8 mouse cellular contexts compared by ENCODE assay signal in the genomic region with DNA sequence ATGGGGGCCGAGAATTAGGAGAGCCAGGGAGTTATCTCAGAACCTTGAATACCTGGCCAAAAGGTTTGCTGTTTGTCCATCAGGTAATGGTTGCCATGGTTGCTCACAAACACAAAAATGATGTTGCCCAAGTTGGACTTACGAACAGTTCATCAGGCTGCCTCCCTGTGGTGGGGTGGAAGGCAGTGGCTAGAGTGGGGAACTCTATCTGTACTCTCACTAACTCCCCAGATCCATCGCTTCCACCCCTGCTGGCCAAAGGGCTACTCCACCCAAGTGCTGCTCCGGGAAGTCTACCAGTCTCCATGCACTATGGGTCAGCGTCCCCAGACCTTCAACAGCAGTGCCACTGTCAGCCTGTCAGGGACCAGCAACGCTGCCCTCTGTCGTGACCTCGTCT. TPM values are rescaled to one million over a fixed set of nuclear protein-coding genes. Genes with fewer than 3 reads are reported as not detected.
DNase-seq lines count a peak whose midpoint lies in the region; ATAC-seq and TF ChIP-seq lines count a peak whose summit lies in the region.

A gene (plus strand): TSS at position 301 of the 400 bp plus-strand sequence.

- no peak within 1 kb of the TSS for H3K4me2 ChIP-seq in forebrain, embryonic 15.5 days (replicated peaks)
- no peak within 1 kb of the TSS for H3K4me2 ChIP-seq in hindbrain, embryonic 11.5 days (replicated peaks; ENCODE audit: low read depth, low read length)
- no peak within 1 kb of the TSS; the same call in 1 of the 2 replicates for H3K4me2 ChIP-seq in midbrain, embryonic 14.5 days (ENCODE audit: low read length)

- no peaks in the 10 kb centered on the region for H3K36me3 ChIP-seq in spleen, adult 2 months (ENCODE audit: control insufficient read depth, insufficient read depth, low read length)
- H3K36me3 ChIP-seq in forebrain, embryonic 15.5 days = no peaks in the 10 kb centered on the region
- H3K36me3 ChIP-seq in hindbrain, embryonic 11.5 days (ENCODE audit: control insufficient read depth, insufficient read depth, low read length) = no peaks in the 10 kb centered on the region
- no peaks in the 10 kb centered on the region for H3K36me3 ChIP-seq in midbrain, embryonic 14.5 days (ENCODE audit: control insufficient read depth, insufficient read depth, low read length)

- H3K27ac ChIP-seq in spleen, adult 2 months (ENCODE audit: insufficient read depth, low read length) = no peak within 1 kb of the TSS
- no peak within 1 kb of the TSS for H3K27ac ChIP-seq in forebrain, embryonic 15.5 days (replicated peaks)
- no peak within 1 kb of the TSS for H3K27ac ChIP-seq in hindbrain, embryonic 11.5 days (ENCODE audit: low read depth, low read length)
- no peak within 1 kb of the TSS for H3K27ac ChIP-seq in midbrain, embryonic 14.5 days (replicated peaks; ENCODE audit: low read depth, low read length)

- H3K9me3 ChIP-seq in forebrain, embryonic 15.5 days = no peaks in the 10 kb centered on the region
- no peaks in the 10 kb centered on the region for H3K9me3 ChIP-seq in hindbrain, embryonic 11.5 days (ENCODE audit: control insufficient read depth, low read length)
- H3K9me3 ChIP-seq in midbrain, embryonic 14.5 days (ENCODE audit: control insufficient read depth, low read length) = no peaks in the 10 kb centered on the region

- DNase-seq in spleen, adult 2 months (ENCODE audit: low read depth in 1 of 2, low spot score in 2 of 2) = no peak
- no peak for DNase-seq in spleen, postnatal 4 days (ENCODE audit: low spot score in 2 of 2)
- DNase-seq in hindbrain, embryonic 11.5 days (ENCODE audit: low spot score) = no peak
- DNase-seq in midbrain, embryonic 14.5 days = no peak
- no peak for DNase-seq in right cerebral cortex, postnatal 25 days
- no peak for DNase-seq in frontal cortex, postnatal 10 days (ENCODE audit: low spot score in 2 of 2)
- DNase-seq in frontal cortex, postnatal 25 days (ENCODE audit: low spot score in 2 of 2) = no peak

- H3K9ac ChIP-seq in forebrain, embryonic 15.5 days (replicated peaks) = no peak within 1 kb of the TSS
- H3K9ac ChIP-seq in hindbrain, embryonic 11.5 days (ENCODE audit: low read depth, low read length) = no peak within 1 kb of the TSS
- H3K9ac ChIP-seq in midbrain, embryonic 14.5 days (replicated peaks; ENCODE audit: low read length) = no peak within 1 kb of the TSS

- no peak for TF ChIP-seq POLR2A in spleen, adult 2 months (IDR thresholded peaks at IDR 0.05; ENCODE audit: low read depth, low read length)

- H3K27me3 ChIP-seq in spleen, adult 2 months (ENCODE audit: control insufficient read depth, insufficient read depth, low read length) = peaks cover 20% of the 10 kb centered on the region
- H3K27me3 ChIP-seq in forebrain, embryonic 15.5 days = peaks cover 52% of the 10 kb centered on the region
- H3K27me3 ChIP-seq in hindbrain, embryonic 11.5 days (ENCODE audit: control insufficient read depth, insufficient read depth, low read length) = peaks cover 63% of the 10 kb centered on the region
- H3K27me3 ChIP-seq in midbrain, embryonic 14.5 days (ENCODE audit: control insufficient read depth, insufficient read depth, low read length) = peaks cover 61% of the 10 kb centered on the region

- peaks cover 10% of the 10 kb centered on the region; the same call in 1 of the 2 replicates for H3K4me1 ChIP-seq in spleen, adult 2 months (ENCODE audit: control insufficient read depth, insufficient read depth, insufficient read length)
- H3K4me1 ChIP-seq in forebrain, embryonic 15.5 days = peaks cover 36% of the 10 kb centered on the region
- peaks cover 5% of the 10 kb centered on the region; the same call in 1 of the 2 replicates for H3K4me1 ChIP-seq in hindbrain, embryonic 11.5 days (replicated peaks; ENCODE audit: control insufficient read depth, insufficient read depth, low read length)
- peaks cover 9% of the 10 kb centered on the region for H3K4me1 ChIP-seq in midbrain, embryonic 14.5 days (ENCODE audit: control insufficient read depth, insufficient read depth, low read length)

- TF ChIP-seq CTCF in spleen, adult 2 months (IDR thresholded peaks at IDR 0.05; ENCODE audit: extremely low read depth, insufficient read depth, insufficient read length, insufficient replicate concordance) = no peak

- ATAC-seq in forebrain, embryonic 15.5 days (replicated peaks) = no peak
- no peak for ATAC-seq in hindbrain, embryonic 11.5 days (ENCODE audit: low FRiP score)
- no peak for ATAC-seq in midbrain, embryonic 14.5 days (ENCODE audit: low FRiP score, low TSS enrichment)

- 67% methylated on average over 8 of the region's 8 CpGs for WGBS in spleen, adult 2 months
- WGBS in forebrain, embryonic 15.5 days = 64% methylated on average over 8 of the region's 8 CpGs
- WGBS in hindbrain, embryonic 11.5 days = 62% methylated on average over 8 of the region's 8 CpGs
- 63% methylated on average over 8 of the region's 8 CpGs for WGBS in midbrain, embryonic 14.5 days

- H3K4me3 ChIP-seq in spleen, adult 2 months (ENCODE audit: extremely low read depth, insufficient read depth, insufficient read length) = no peak within 1 kb of the TSS
- H3K4me3 ChIP-seq in forebrain, embryonic 15.5 days = no peak within 1 kb of the TSS
- no peak within 1 kb of the TSS for H3K4me3 ChIP-seq in hindbrain, embryonic 11.5 days (ENCODE audit: low read depth, low read length)
- peak within 1 kb of the TSS; percentile 24; the same call in 1 of the 2 replicates for H3K4me3 ChIP-seq in midbrain, embryonic 14.5 days (replicated peaks; ENCODE audit: low read depth, low read length)

RNA-seq across cellular contexts. Expression of the gene that starts here (rescaled TPM):
- 31.0 and 36.5 TPM in 2 replicates for polyA plus RNA-seq in spleen, adult 2 months (2012; rRNA removed)
- 406 and 408 TPM in 2 replicates for polyA plus RNA-seq in forebrain, embryonic 15.5 days (2015; fragmentation: Nextera tagmentation; extraction: Ambion mirVana)
- polyA plus RNA-seq in hindbrain, embryonic 11.5 days (2014; fragmentation: Nextera tagmentation; extraction: Ambion mirVana) = 123 and 151 TPM in 2 replicates
- 374 and 422 TPM in 2 replicates for polyA plus RNA-seq in midbrain, embryonic 14.5 days (2014; fragmentation: Nextera tagmentation; extraction: Ambion mirVana)
